Mouse (Mus musculus) embryo, embryonic 11 days (tissue): ENCODE measurements around the gene Mxi1.
A peak's percentile ranks its signal among the peaks of the same experiment; 100 is the strongest.

ENCODE experiments used
- DNase-seq: peaks from one replicate; pipeline ENCODE4 v3.0.0-alpha.2; 2015

The Mxi1 gene

DNA sequence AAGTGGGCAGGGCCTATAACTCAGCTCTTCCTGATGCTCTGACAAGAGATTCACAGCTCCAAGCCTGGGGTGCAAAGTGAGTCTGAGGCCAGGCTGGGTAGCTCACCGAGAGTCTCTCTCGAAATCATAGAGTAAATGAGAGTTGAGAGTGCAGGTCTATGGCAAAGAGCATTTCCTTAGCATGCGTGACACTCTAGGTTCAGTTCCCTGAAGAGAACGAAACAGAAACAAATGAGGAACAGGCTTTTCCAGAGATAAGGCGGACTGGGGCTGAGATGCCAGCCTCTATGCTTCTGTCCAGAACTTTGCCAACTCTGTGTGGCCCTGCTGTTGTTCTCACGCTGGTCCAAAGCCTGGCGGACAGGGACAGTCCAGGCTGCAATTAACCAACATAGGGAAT, 6.9 kb upstream of the Mxi1 start:
- no peak for DNase-seq

DNA sequence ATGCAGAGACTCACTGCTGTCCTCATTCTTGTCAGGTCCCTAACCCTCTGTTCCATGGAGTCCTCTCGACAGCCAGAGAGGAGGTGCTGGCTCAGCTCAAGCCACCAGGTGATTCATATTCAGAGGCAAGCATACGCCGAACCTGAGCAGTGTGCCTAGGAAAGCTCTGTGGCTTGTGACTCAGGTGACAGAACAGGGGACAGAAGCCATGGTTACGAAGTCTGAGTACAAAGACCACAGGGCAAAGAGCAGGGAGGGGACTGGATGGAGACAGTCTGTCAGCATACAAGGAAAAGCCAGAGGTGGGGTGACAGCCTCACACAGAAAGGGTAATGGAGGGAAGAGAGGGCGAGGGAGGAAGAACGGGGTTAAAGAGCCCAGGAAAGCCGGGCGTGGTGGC, 4.7 kb upstream of the Mxi1 start:
- DNase-seq: no peak

DNA sequence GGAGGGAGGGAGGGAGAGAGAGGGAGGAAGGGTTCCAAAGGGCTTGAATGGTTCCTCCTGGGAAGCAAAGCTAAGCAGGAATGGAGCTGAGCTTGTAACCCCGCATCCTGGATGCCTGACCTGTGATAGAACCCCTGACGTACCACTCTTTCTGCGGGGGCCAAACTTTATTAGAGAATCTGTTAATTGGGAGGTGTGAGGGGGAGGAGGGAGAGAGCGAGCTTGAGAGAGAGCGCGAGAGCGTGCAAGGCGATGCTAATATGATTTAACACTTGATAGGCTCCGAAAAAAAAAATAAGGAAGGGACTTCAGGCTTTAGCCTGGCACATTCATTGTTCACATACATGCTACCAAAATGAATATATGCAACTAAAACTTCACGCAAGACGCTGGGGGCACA, 3.6 kb upstream of the Mxi1 start:
- peak; percentile 19 for DNase-seq

DNA sequence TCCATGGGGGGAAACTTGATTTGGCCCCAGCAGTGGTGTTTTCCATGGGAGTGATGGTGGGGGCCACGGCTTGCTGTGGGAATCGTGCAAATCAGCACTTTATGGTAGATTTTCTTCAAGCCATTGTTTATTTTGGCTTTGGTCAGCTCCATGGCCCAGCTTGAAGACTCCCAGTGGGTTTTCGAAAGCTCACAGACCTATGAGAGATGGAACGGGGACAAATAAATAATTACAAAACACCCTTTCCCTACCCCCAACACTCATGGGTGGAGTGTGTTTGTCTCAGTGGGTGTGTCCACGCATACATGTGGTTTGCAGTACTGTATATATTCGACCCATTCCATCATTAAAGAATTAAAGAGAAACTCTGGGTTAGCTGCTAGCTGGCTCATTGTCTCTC, 3.1 kb upstream of the Mxi1 start:
- DNase-seq: no peak

DNA sequence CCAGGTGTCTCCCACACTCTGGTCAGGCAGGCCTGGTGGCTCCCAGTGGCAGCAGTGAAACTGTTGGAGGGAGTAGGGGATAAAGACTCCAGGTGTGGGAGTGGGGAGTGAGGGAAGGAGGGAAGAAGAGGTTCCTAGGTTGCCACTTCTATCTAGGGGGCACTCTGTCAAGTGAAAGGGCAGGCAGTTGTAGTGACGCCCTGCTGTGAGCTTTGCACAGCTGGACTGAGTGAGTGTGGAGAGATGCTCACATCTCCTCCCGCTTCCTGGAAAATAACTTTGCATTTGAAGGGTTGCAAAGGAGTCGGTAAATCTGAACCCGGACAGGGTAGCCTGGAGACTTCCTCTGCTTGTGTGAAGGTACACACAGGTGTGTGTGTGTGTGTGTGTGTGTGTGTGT, 687 bp upstream of the Mxi1 start:
- no peak for DNase-seq

DNA sequence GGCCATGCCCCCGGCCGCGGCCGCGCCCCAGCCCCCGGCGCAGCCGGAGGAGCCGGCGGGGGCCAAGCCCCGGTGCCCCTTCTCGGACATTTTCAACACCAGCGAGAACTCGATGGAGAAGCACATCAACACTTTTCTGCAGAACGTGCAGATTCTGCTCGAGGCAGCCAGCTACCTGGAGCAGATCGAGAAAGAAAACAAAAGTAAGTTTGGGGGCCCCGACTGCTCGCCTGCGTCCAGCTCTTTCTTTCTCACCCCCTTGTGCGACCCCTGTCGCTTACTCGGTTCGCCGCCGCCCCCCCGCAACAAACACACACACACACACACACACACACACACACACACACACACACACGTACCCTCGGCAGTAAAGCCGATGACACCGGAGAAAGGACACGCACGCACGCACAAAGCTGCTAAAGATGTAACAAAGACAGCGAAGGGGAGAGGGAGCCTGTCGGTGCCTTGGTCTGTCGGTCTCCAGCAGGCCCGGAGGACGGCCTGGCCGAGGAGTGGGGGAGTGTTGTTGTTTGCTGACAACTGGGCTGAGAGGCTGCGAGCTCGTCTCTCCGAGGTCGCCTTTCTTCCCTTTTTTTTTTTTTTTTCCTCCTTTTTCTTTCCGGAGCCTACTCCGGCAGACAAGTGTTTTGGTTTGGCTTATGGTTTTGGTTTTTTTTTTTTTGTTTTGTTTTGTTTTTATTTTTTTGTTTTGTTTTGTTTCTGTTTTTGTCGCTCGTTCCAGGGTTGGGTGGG, 629 bp downstream of the Mxi1 start:
- peak; percentile 73 for DNase-seq

DNA sequence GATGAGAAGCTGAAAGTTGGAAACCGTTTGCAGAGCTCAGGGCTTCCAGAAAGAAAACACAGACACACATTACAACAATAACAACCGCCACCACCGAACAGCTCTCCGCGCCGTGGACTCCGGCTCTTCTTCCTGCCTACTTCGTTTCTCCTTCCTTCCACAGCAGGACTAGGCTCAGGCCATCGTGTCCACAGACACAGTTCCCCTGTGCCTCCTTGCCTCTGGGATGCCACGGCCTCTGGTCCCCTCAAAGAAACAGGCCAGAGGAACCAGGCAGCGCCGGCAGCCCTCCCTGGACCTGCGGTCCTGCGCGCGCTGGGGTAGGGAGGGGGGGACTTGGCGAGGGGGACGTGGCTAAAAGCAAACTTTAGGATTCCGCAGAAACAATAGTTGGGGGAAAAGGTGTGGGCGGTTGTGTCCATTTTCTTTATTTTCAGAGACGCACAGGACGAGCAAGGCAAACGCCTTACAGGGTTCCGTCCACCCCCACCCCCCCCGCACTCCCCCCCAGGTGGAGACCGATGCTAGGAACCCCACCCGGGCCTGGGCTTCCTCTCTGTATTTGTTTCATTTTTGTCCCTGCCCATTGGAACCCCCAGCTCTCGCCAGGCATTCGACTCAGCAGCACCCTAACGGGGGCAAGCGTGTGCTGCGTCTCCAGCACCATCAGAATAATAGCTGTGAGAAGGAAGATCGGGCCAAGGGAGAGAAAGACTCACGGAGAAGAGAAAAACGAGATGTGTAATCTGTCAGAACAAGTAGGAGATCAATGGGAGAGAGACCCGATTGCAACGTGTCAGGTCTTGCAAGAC, 1.4 kb downstream of the Mxi1 start:
- DNase-seq: peak; percentile 60

DNA sequence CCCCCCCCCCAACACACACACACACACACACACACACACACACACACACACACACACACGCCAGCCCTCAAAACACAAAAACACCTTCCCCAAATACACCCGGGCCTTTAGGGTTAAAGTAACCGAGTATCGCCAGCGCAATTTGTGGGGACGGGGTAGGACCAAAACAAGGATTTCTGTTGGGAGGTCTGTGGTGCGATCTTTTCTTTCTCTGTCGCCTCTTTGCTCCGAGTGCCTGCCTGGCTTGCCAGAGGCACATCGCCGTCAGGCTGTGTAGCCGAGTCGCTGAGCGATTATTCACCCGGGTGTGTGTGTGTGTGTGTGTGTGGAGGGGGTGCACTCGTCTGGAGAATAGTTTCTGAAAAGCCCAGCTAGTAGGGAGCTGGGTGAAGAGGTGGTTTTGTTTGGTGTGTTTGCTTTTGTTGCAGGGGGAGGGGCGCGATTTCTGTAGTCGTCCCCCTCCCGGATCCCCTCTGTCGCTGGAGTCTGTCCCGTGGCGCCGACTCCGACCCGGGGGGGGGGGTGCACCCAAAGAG, 2.1 kb downstream of the Mxi1 start:
- peak; percentile 73 for DNase-seq

DNA sequence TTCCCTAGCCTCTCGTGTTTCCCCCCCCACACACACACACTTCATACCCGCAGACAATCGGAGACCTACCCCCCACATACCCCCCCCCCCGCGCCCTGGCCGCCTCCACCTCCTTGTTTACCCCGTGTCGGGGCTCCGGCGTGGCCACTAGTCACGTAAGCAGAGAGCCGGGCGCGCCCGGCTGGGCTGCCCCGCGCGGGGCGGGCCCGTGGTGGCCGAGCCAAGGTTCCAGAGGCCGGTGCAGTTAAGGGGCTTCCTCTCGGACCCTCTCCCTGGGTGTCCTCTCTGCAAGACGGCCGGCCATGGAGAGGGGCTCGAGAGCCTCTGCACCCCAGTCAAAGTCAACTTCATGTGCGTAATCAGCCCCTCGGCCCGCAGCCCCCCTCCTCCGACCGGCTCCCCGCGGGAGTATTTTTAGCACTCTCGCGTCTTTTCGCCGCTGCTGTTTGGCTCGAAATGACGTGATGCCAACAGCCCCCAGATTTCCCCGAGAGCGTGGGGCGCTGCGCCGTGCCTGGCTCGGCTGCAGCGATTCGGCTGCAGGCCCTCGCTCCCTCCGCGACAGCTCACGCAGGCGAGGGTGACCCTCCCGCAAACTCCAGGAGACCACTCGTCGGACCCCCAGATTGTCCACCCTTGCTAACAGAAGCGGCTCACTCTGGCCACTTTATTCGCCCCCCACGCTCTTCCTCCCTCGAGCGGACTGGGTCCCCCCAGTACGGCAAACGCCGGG, 2.8 kb downstream of the Mxi1 start:
- DNase-seq: peak; percentile 83

DNA sequence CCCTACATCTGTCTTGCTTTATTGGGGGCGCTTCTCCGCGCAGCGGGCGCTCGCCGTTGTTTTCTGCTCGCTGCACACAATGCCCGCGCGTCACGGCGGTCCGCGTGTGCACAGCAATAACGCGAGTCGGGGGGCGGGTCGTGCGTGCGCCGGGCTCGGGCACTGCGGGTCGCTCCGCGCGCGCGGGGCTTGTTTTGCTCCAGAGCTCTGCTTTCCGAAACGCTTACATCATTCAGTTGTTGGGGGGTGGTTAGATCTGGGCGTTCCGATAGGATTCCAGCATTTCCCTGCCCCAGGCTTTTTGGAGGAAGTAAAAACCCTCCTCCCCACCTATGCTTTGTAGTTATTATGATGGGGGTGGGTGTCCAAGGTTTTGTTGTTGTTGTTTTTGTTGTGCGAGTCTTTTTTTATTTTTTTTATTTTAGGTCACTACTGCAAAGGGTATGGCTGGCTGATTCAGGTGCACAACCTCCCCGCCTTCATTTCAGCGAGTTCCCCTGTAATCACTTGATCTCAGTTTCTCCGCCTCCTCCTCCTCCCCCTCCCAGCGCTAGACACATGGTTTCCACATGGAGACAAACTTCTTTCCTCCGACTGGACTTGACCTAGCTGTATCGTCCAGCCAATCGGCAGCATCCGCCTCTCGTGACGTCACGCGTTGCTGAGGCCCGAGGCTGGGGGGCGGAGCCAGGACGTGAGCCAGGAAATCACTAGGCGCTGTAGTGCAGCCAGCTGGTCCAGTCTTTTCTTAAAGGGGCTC, 3.5 kb downstream of the Mxi1 start:
- peak; percentile 98 for DNase-seq

DNA sequence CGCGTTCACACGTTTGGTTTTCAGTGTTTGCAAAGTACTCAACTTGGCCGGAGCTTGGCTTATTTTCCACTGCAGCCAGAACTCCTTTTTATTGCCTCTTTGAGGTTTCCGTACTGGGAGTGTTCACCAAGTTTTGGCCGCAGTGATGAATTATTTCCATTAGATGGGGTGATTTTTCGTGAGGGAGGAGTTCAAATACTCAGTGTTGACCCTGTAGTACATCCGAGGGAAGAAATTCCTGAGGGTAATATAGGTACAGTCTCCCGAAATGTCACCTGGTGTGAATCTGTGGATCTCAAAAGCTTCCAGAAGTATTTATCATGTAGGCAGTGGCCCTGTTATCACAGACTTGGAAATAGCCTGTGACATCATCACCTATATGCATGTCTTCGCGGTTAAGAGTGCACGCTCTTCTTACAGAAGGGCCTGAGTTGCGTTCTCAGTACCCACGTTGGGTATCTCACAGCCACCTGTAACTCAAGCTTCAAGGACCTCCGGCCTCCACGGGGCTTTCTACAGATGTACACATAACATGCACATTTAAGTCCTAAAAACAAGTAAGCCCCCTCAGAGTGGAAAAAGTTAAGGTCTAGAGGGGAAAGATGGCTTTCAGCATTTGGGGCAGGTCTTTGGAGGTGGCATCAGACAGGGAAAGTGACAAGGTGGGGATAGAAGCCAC, 4.4 kb downstream of the Mxi1 start:
- no peak for DNase-seq

DNA sequence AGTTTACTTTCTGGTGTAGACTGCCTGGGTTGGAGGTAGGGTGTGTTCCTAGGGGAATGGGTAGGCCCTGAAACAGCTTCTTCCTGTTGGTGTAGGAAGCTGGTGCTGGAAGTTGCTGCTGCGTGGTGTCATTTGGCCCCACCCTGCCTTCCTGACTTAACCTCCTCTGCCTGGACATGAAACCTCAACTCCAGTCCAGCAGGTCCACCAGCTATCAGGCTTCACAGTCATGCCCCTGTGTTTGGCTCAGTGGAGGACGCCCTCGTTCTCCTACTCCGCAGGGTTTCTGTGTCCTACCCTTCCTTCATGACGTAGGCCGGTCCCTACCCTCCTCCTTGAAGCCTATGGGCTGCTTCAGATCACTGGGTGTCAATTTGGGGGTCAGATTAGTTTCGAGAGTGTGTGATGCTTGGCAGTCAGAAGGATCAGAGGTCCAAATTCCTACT, 4.9 kb downstream of the Mxi1 start:
- DNase-seq: no peak

DNA sequence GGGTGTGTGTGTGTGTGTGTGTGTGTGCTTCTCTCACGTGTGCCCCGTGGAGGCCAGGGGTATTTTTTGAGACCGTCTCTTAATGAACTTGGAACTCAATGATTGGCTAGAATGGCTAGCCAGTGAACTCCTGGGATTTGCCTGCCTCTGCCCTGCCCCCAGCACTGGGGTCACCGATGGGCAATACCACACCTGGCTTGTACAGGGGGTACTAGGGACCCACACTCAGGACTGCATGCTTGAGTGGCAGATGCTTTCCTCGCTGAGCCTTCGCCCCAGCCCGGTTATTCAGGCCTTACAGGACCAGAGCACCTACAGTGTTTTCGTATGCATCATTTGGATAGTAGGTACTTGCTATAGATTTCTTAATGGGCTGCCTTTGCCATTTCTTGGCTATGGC, 5.8 kb downstream of the Mxi1 start:
- no peak for DNase-seq

DNA sequence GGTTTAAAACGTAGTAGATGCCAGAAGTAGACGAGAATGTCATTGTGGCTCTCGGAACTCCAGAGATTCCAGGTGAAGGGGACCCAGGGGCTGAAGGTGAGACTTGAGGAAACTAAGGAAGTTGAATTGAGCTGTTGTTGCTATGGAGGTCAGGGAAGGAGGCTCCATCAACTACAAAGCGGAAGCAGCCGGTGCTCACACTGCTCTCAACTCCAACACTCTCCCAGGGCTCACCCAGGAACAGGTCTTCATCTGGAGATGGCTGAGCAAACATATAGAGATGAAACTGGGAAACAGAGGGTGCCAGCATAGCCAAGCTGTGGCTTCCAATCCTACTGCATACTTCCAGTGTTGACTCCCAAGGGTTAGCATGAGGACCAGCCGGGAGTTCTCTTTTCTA, 6.6 kb downstream of the Mxi1 start:
- DNase-seq: no peak

DNA sequence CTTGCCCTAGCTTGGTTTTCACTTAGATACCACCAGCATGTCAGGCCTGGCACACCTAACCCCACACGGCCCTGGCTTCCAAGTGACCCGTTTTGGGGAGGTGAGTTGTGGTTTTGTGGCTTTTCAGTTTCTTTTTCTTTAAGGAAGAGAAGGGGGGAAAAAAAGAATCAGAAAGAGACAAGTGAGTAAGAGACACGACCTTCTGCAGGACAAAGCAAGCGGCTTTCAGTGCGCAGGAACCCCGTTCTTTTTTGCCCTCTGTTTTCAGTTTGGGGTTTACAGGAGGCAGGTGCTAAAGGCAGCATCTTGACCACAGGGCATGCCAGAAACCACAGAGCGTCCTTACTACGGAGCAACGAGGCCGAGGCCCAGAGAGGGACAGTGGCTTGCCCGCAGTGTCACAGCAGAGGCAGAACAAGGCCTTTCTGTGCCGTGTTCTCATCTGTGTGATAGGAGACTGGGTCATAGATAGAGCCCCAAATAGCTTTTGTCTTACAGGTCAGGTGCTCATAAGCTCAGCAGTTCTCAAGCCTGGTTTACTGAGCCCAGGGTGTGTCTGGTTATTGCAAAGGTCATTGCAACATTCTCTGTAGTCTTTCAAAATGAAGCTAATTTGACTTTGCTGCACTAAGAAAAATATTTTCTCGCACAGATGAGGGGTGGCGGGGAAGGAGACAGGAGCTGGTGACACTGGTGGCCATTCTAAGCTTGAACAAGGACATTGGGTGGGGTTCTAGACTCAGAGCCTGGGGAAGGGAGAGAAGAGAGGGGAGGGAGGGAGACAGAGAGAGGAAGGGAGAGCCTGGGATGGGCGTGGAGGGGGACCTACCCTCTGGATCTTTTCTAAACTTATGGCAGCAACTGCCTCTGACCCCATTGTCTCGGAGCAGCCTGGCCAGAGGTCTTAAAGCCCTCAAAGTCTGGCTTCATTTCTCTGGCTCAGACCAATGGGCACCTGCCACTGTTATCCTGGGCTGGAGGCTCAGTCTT, 8.1 kb downstream of the Mxi1 start:
- no peak for DNase-seq

DNA sequence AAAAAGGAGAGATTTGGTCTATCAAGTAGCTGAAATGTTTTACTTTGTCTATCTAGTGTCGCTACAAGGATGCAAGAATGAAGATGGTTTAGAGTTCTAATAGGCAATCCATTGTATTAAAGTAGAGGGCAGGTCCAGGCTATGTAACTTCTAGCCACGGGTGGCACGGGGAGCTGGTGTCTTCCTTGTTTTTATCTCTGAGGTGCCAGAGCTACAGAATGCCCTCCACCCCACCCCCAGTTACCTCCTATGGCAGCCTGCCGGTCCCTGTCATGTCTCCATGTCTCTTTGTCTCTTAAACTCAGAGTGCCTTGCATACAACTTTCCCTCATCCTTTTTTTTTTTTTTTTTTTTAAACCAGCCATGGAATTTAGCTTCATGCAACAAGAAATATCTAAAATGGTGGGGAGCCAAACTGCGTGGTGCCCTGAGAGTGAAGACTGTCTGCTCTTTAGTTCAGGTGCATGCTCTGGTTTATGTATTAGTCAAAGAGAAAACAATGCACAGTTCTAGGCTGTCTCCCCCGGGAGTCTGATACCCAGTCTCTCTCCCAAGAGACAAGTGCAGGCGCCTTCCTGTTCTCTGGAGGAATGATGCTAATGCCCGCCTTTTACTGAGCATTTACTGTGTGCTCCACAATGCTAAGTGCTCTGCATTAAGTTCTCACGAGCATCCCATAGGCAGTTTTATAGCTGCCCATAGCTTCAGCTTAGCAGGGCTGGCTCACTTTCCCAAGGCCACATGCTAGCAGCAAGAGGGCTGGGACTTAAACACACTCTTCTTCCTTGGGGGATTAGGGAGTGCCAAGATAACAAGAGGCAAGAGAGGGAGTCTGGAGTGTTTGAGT, 10.2 kb downstream of the Mxi1 start:
- no peak for DNase-seq

DNA sequence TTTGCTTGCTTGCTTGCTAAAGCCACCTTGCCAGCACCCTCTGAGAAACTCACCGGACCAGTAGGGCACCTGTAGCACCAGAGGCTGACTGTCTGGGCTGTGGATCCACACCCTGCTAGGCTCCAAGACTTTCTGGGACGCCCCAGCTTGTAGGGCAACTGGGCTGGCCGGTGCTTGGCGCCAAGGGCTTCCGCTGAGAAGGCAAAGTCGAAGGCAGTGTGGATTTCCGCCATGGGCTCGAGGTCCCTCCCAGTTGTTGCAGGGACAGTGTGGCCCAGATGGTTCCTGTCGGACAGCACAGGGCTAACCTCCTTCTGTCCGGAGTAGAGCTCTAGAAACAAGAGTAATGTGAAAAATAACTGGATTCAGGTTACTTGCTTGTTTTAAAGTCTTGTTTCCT, 11.0 kb downstream of the Mxi1 start:
- DNase-seq: no peak

DNA sequence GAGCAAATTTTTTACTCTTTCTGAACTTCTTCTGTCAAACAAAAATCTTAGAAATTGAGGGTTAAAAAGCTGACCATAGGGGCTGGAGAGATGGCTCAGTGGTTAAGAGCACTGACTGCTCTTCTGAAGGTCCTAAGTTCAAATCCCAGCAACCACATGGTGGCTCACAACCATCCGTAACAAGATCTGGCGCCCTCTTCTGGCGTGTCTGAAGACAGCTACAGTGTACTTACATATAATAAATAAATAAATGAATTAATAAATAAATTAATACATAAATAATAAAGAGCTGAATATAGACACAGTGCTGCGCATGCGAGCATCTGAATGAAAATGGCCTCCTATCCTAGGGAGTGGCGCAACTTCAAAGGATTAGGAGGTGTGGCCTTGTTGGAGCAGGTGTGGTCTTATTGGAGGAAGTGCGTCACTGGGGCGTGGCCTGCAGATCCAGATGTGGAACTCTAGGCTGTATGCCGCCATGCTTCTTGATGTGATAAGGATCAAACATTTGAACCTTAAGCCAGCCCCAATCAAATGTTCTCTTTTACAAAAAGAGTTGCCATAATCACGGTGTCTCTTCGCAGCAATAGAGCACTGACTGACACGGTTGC, 12.2 kb downstream of the Mxi1 start:
- no peak for DNase-seq

DNA sequence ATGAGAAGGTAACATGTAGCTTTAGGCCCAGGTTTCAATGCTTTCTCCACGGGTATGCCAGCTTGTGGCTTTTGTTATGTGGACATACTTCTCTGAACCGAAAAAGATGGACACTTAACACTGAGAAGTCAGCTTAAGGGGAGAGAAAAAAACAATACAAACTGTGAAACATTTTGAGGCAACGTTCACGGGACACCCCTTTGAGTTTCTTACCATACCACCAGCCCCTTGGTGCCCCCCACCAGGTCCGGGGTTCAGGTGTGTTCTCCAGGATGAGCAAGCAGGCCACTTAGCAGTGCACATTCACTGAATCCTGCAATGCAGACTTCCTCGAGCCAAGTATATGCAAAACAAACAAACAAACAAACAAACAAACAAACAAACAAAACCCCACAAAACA, 14.5 kb downstream of the Mxi1 start:
- no peak for DNase-seq
